Mouse (Mus musculus): ENCODE measurements around the gene Gm17190. TPM values are rescaled to one million over a fixed set of nuclear protein-coding genes. Genes with fewer than 3 reads are reported as not detected.
"Not testable (repeated sequence)": the region's sequence is repeated elsewhere in the genome, so short reads cannot be mapped to it uniquely, and the experiment has no call there.

Gene Gm17190
- polyA plus RNA-seq (2015; fragmentation: Nextera tagmentation; extraction: Ambion mirVana), result 0.23 TPM in 1 of 2 replicates, not detected in the other

GRCm38 (mm10) chr13:96081754-96082153 lies at the start of gene Gm17190:
Gm17190 (plus strand) TSS chr13:96082054.
- not testable (repeated sequence) for H3K4me1 ChIP-seq (ENCODE audit: control insufficient read depth, insufficient read depth, low read length); ATAC-seq; H3K4me3 ChIP-seq (ENCODE audit: low read depth, low read length); H3K27me3 ChIP-seq (ENCODE audit: control insufficient read depth, insufficient read depth, low read depth, low read length); H3K36me3 ChIP-seq (ENCODE audit: control insufficient read depth, insufficient read depth, low read length); H3K9me3 ChIP-seq (replicated peaks; ENCODE audit: control insufficient read depth, low read length, poor library complexity, severe bottlenecking); H3K4me2 ChIP-seq (ENCODE audit: low read length); H3K9ac ChIP-seq (ENCODE audit: low read depth, low read length); H3K27ac ChIP-seq (ENCODE audit: low read length)
- 95% methylated on average over 1 of the region's 1 CpGs for WGBS

- whole genome bisulfite sequencing, result 81% methylated on average over 1 of the region's 1 CpGs
- no peak for ATAC-seq
These were observed 42.3 kb upstream of the Gm17190 start for GRCm38 (mm10) chr13:96039536-96039935.

GRCm38 (mm10) chr13:96040275-96041042 lies 41.4 kb upstream of the Gm17190 start:
- Histone ChIP-seq H3K9me3 (replicated peaks; ENCODE audit: control insufficient read depth, low read length, poor library complexity, severe bottlenecking) (no peaks in the 10 kb centered on the region), H3K4me2 (ENCODE audit: low read length) (no peak overlapping the region), H3K36me3 (ENCODE audit: control insufficient read depth, insufficient read depth, low read length) (no peaks in the 10 kb centered on the region), H3K4me1 (ENCODE audit: control insufficient read depth, insufficient read depth, low read length) (no peaks in the 10 kb centered on the region), H3K27me3 (ENCODE audit: control insufficient read depth, insufficient read depth, low read depth, low read length) (no peaks in the 10 kb centered on the region), H3K27ac (ENCODE audit: low read length) (no peak overlapping the region), H3K4me3 (ENCODE audit: low read depth, low read length) (no peak overlapping the region), H3K9ac (ENCODE audit: low read depth, low read length) (no peak overlapping the region)
- ATAC-seq, result no peak
- 87% methylated on average over 11 of the region's 11 CpGs for WGBS

More at GRCm38 (mm10) chr13:96039536-96039935, 42.3 kb upstream of the Gm17190 start:
- Histone ChIP-seq H3K4me3 (ENCODE audit: low read depth, low read length) (no peak overlapping the region), H3K27me3 (ENCODE audit: control insufficient read depth, insufficient read depth, low read depth, low read length) (no peaks in the 10 kb centered on the region), H3K27ac (ENCODE audit: low read length) (no peak overlapping the region), H3K9ac (ENCODE audit: low read depth, low read length) (no peak overlapping the region), H3K4me2 (ENCODE audit: low read length) (no peak overlapping the region), H3K4me1 (ENCODE audit: control insufficient read depth, insufficient read depth, low read length) (no peaks in the 10 kb centered on the region), H3K9me3 (replicated peaks; ENCODE audit: control insufficient read depth, low read length, poor library complexity, severe bottlenecking) (no peaks in the 10 kb centered on the region), H3K36me3 (ENCODE audit: control insufficient read depth, insufficient read depth, low read length) (no peaks in the 10 kb centered on the region)

GRCm38 (mm10) chr13:96045396-96045795 lies 36.5 kb upstream of the Gm17190 start:
- no peak for ATAC-seq
- H3K27ac ChIP-seq (ENCODE audit: low read length), result no peak overlapping the region
- no peaks in the 10 kb centered on the region for H3K9me3 ChIP-seq (replicated peaks; ENCODE audit: control insufficient read depth, low read length, poor library complexity, severe bottlenecking)
- H3K4me1 ChIP-seq (ENCODE audit: control insufficient read depth, insufficient read depth, low read length), result no peaks in the 10 kb centered on the region
- no peak overlapping the region for H3K9ac ChIP-seq (ENCODE audit: low read depth, low read length)
- 33% methylated on average over 5 of the region's 5 CpGs for WGBS
- H3K36me3 ChIP-seq (ENCODE audit: control insufficient read depth, insufficient read depth, low read length), result no peaks in the 10 kb centered on the region
- H3K4me3 ChIP-seq (ENCODE audit: low read depth, low read length), result no peak overlapping the region
- no peak overlapping the region for H3K4me2 ChIP-seq (ENCODE audit: low read length)
- H3K27me3 ChIP-seq (ENCODE audit: control insufficient read depth, insufficient read depth, low read depth, low read length), result no peaks in the 10 kb centered on the region

- Histone ChIP-seq H3K9ac (ENCODE audit: low read depth, low read length) (no peak overlapping the region), H3K4me1 (ENCODE audit: control insufficient read depth, insufficient read depth, low read length) (no peaks in the 10 kb centered on the region), H3K27me3 (ENCODE audit: control insufficient read depth, insufficient read depth, low read depth, low read length) (no peaks in the 10 kb centered on the region), H3K27ac (ENCODE audit: low read length) (no peak overlapping the region), H3K36me3 (ENCODE audit: control insufficient read depth, insufficient read depth, low read length) (no peaks in the 10 kb centered on the region), H3K9me3 (replicated peaks; ENCODE audit: control insufficient read depth, low read length, poor library complexity, severe bottlenecking) (no peaks in the 10 kb centered on the region), H3K4me3 (ENCODE audit: low read depth, low read length) (no peak overlapping the region), H3K4me2 (ENCODE audit: low read length) (no peak overlapping the region)
- WGBS, result 85% methylated on average over 3 of the region's 3 CpGs
- ATAC-seq, result no peak
These were observed 29.1 kb upstream of the Gm17190 start for GRCm38 (mm10) chr13:96052755-96053154.

GRCm38 (mm10) chr13:96073555-96073954 lies 8.3 kb upstream of the Gm17190 start:
- no peak for ATAC-seq
- H3K36me3 ChIP-seq (ENCODE audit: control insufficient read depth, insufficient read depth, low read length), result no peaks in the 10 kb centered on the region
- WGBS, result 46% methylated on average over 8 of the region's 8 CpGs
- no peak overlapping the region for H3K27ac ChIP-seq (ENCODE audit: low read length)
- no peak overlapping the region for H3K4me3 ChIP-seq (ENCODE audit: low read depth, low read length)
- H3K9me3 ChIP-seq (replicated peaks; ENCODE audit: control insufficient read depth, low read length, poor library complexity, severe bottlenecking), result no peaks in the 10 kb centered on the region
- H3K9ac ChIP-seq (ENCODE audit: low read depth, low read length), result no peak overlapping the region
- no peak overlapping the region for H3K4me2 ChIP-seq (ENCODE audit: low read length)
- no peaks in the 10 kb centered on the region for H3K27me3 ChIP-seq (ENCODE audit: control insufficient read depth, insufficient read depth, low read depth, low read length)
- H3K4me1 ChIP-seq (ENCODE audit: control insufficient read depth, insufficient read depth, low read length), result peaks cover 5% of the 10 kb centered on the region

GRCm38 (mm10) chr13:96081276-96081675 lies 578 bp upstream of the Gm17190 start, which contains the start of gene Gm20075:
Gm20075 (minus strand) TSS chr13:96081376.
- not testable (repeated sequence) for H3K27ac ChIP-seq (ENCODE audit: low read length); H3K9ac ChIP-seq (ENCODE audit: low read depth, low read length); H3K27me3 ChIP-seq (ENCODE audit: control insufficient read depth, insufficient read depth, low read depth, low read length); H3K36me3 ChIP-seq (ENCODE audit: control insufficient read depth, insufficient read depth, low read length); ATAC-seq; H3K4me1 ChIP-seq (ENCODE audit: control insufficient read depth, insufficient read depth, low read length); H3K4me2 ChIP-seq (ENCODE audit: low read length); H3K9me3 ChIP-seq (replicated peaks; ENCODE audit: control insufficient read depth, low read length, poor library complexity, severe bottlenecking); H3K4me3 ChIP-seq (ENCODE audit: low read depth, low read length)
- WGBS, result 90% methylated on average over 3 of the region's 3 CpGs

GRCm38 (mm10) chr13:96085581-96086302 lies 3.9 kb downstream of the Gm17190 start:
- WGBS, result 79% methylated on average over 7 of the region's 7 CpGs
- ATAC-seq, result no peak
- Histone ChIP-seq H3K36me3 (ENCODE audit: control insufficient read depth, insufficient read depth, low read length) (no peaks in the 10 kb centered on the region), H3K4me1 (ENCODE audit: control insufficient read depth, insufficient read depth, low read length) (no peaks in the 10 kb centered on the region), H3K27me3 (ENCODE audit: control insufficient read depth, insufficient read depth, low read depth, low read length) (no peaks in the 10 kb centered on the region), H3K4me2 (ENCODE audit: low read length) (no peak overlapping the region), H3K4me3 (ENCODE audit: low read depth, low read length) (no peak overlapping the region), H3K27ac (ENCODE audit: low read length) (no peak overlapping the region), H3K9me3 (replicated peaks; ENCODE audit: control insufficient read depth, low read length, poor library complexity, severe bottlenecking) (no peaks in the 10 kb centered on the region), H3K9ac (ENCODE audit: low read depth, low read length) (no peak overlapping the region)

- Histone ChIP-seq H3K36me3 (ENCODE audit: control insufficient read depth, insufficient read depth, low read length) (no peaks in the 10 kb centered on the region), H3K9me3 (replicated peaks; ENCODE audit: control insufficient read depth, low read length, poor library complexity, severe bottlenecking) (no peaks in the 10 kb centered on the region)
- 68% methylated on average over 4 of the region's 4 CpGs for WGBS
These were observed 9.1 kb downstream of the Gm17190 start for GRCm38 (mm10) chr13:96090929-96091328.

More at GRCm38 (mm10) chr13:96090929-96091328, 9.1 kb downstream of the Gm17190 start:
- no peak overlapping the region for H3K4me3 ChIP-seq (ENCODE audit: low read depth, low read length)
- no peaks in the 10 kb centered on the region for H3K27me3 ChIP-seq (ENCODE audit: control insufficient read depth, insufficient read depth, low read depth, low read length)
- no peak overlapping the region for H3K9ac ChIP-seq (ENCODE audit: low read depth, low read length)
- no peak overlapping the region for H3K4me2 ChIP-seq (ENCODE audit: low read length)
- no peak for ATAC-seq
- no peak overlapping the region for H3K27ac ChIP-seq (ENCODE audit: low read length)
- H3K4me1 ChIP-seq (ENCODE audit: control insufficient read depth, insufficient read depth, low read length), result no peaks in the 10 kb centered on the region
